12 mouse cellular contexts compared by ENCODE assay signal in the genomic region with DNA sequence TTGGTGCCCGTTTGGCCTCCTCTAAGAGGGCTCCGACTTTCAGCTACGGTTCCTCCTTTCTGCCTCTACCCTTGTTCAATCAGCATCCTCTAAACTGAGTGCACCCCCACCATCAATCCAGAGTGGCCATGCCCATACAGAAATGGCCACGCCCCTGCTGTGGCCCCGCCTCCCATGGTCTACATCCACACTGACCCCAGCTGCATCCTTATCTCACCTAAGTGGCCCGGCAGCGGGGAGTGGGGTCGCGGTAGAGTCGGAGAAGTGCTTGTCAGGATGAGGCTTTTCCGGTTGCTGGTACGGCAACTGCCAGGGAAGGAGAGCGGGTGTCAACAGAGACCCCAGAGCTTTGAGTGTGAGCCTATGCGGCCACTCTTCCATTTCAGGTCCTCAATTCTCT. TPM values are rescaled to one million over a fixed set of nuclear protein-coding genes. Genes with fewer than 3 reads are reported as not detected.
DNase-seq lines count a peak whose midpoint lies in the region; ATAC-seq and TF ChIP-seq lines count a peak whose summit lies in the region.
"Had no signal": no experiment of that assay in that cellular context is flagged by ENCODE, and none has a peak within 500 bp of the region (broad histone marks: within the 10 kb centered on the region; RNA-seq: fewer than 3 reads in every experiment).

No protein-coding gene starts in this region.

- H3K27ac ChIP-seq in hindbrain, embryonic 13.5 days = peak overlapping the region; percentile 98
- peak overlapping the region; percentile 97 for H3K27ac ChIP-seq in midbrain, postnatal 0 days (ENCODE audit: low read depth, low read length)
- H3K27ac ChIP-seq: embryonic facial prominence, embryonic 15.5 days had no signal

- H3K9ac ChIP-seq in hindbrain, embryonic 13.5 days = peak overlapping the region; percentile 98
- H3K9ac ChIP-seq in midbrain, postnatal 0 days (replicated peaks; ENCODE audit: low read length, poor library complexity, severe bottlenecking) = peak overlapping the region; percentile 99
- H3K9ac ChIP-seq: embryonic facial prominence, embryonic 15.5 days had no signal

- H3K36me3 ChIP-seq in hindbrain, embryonic 13.5 days = peaks cover 21% of the 10 kb centered on the region
- H3K36me3 ChIP-seq in midbrain, postnatal 0 days (ENCODE audit: insufficient read depth, low read length) = peaks cover 5% of the 10 kb centered on the region
- H3K36me3 ChIP-seq: embryonic facial prominence, embryonic 15.5 days had no signal

- H3K4me1 ChIP-seq in hindbrain, embryonic 13.5 days (replicated peaks) = peaks cover 37% of the 10 kb centered on the region
- peaks cover 5% of the 10 kb centered on the region for H3K4me1 ChIP-seq in midbrain, postnatal 0 days (ENCODE audit: insufficient read depth, low read length)

- peak overlapping the region; percentile 85 for H3K4me3 ChIP-seq in hindbrain, embryonic 13.5 days
- H3K4me3 ChIP-seq in midbrain, postnatal 0 days (ENCODE audit: low read depth, low read length) = peak overlapping the region; percentile 93
- H3K4me3 ChIP-seq: embryonic facial prominence, embryonic 15.5 days had no signal

- no peak for TF ChIP-seq CTCF in midbrain, postnatal 0 days (IDR thresholded peaks at IDR 0.05)

- H3K4me2 ChIP-seq in hindbrain, embryonic 13.5 days = peak overlapping the region; percentile 87
- peak overlapping the region; percentile 93 for H3K4me2 ChIP-seq in midbrain, postnatal 0 days (ENCODE audit: low read depth, low read length, poor library complexity, severe bottlenecking)
- H3K4me2 ChIP-seq: embryonic facial prominence, embryonic 15.5 days had no signal

- 5% methylated on average over 14 of the region's 14 CpGs for WGBS in hindbrain, embryonic 13.5 days
- 7% methylated on average over 14 of the region's 14 CpGs for WGBS in midbrain, postnatal 0 days

- no peaks in the 10 kb centered on the region for H3K9me3 ChIP-seq in hindbrain, embryonic 13.5 days
- H3K9me3 ChIP-seq in midbrain, postnatal 0 days (ENCODE audit: low read length) = no peaks in the 10 kb centered on the region
- H3K9me3 ChIP-seq: embryonic facial prominence, embryonic 15.5 days had no signal

- DNase-seq in cerebellum, adult 11-12 months = peak; percentile 75
- DNase-seq in cerebellum, postnatal 25 days = peak; percentile 56 to 67
- no peak for DNase-seq in midbrain, postnatal 0 days (ENCODE audit: low spot score)
- DNase-seq in frontal cortex, postnatal 36 days (ENCODE audit: low spot score in 2 of 2) = no peak
- DNase-seq in gastrocnemius, postnatal 25 days = no peak
- DNase-seq in left cerebral cortex, adult 9 months (ENCODE audit: low spot score in 2 of 2) = no peak
- DNase-seq in thymus, postnatal 0 days (ENCODE audit: low spot score) = no peak

- ATAC-seq in hindbrain, embryonic 13.5 days (ENCODE audit: low FRiP score) = peak; percentile 10; the same call in 1 of the 2 replicates
- no peak for ATAC-seq in midbrain, postnatal 0 days (ENCODE audit: low FRiP score)
- ATAC-seq: Patski had no signal

- peaks cover 29% of the 10 kb centered on the region for H3K27me3 ChIP-seq in hindbrain, embryonic 13.5 days
- no peaks in the 10 kb centered on the region for H3K27me3 ChIP-seq in midbrain, postnatal 0 days (ENCODE audit: insufficient read depth, low read length)

RNA-seq across cellular contexts. Expression of a gene that starts 1.7 kb away (rescaled TPM):
- 59.1 and 62.2 TPM in 2 replicates for polyA plus RNA-seq in hindbrain, embryonic 13.5 days (2015; fragmentation: Nextera tagmentation; extraction: Ambion mirVana)
- total RNA-seq in midbrain, postnatal 0 days (2014; rRNA removed) = 85.9 and 92.0 TPM in 2 replicates
- polyA plus RNA-seq in midbrain, postnatal 0 days (2015; fragmentation: Nextera tagmentation; extraction: Ambion mirVana) = 79.8 and 89.0 TPM in 2 replicates
- total RNA-seq in gastrocnemius, postnatal 25 days (2021) = not detected
- polyA plus RNA-seq in thymus, postnatal 0 days (2015; fragmentation: Nextera tagmentation; extraction: Ambion mirVana) = 0.08 and 0.22 TPM in 2 replicates

RNA-seq across cellular contexts. Expression of a gene that starts 11.3 kb away (rescaled TPM):
- 1.8 and 2.4 TPM in 2 replicates for polyA plus RNA-seq in hindbrain, embryonic 13.5 days (2015; fragmentation: Nextera tagmentation; extraction: Ambion mirVana)
- total RNA-seq in midbrain, postnatal 0 days (2014; rRNA removed) = 4.5 and 6.2 TPM in 2 replicates
- polyA plus RNA-seq in midbrain, postnatal 0 days (2015; fragmentation: Nextera tagmentation; extraction: Ambion mirVana) = 4.8 and 5.3 TPM in 2 replicates
- not detected for total RNA-seq in gastrocnemius, postnatal 25 days (2021)
- polyA plus RNA-seq in thymus, postnatal 0 days (2015; fragmentation: Nextera tagmentation; extraction: Ambion mirVana) = 0.10 and 0.23 TPM in 2 replicates

RNA-seq across cellular contexts. Expression of a gene that starts 27.1 kb away (rescaled TPM):
- 5.8 and 6.0 TPM in 2 replicates for polyA plus RNA-seq in hindbrain, embryonic 13.5 days (2015; fragmentation: Nextera tagmentation; extraction: Ambion mirVana)
- total RNA-seq in midbrain, postnatal 0 days (2014; rRNA removed) = 4.3 and 5.7 TPM in 2 replicates
- polyA plus RNA-seq in midbrain, postnatal 0 days (2015; fragmentation: Nextera tagmentation; extraction: Ambion mirVana) = 6.7 and 8.2 TPM in 2 replicates
- total RNA-seq in gastrocnemius, postnatal 25 days (2021) = 1 to 10 TPM; 4.5 to 5.7 TPM
- 12.8 and 12.9 TPM in 2 replicates for polyA plus RNA-seq in thymus, postnatal 0 days (2015; fragmentation: Nextera tagmentation; extraction: Ambion mirVana)

RNA-seq across cellular contexts. Expression of a gene that starts 33.7 kb away (rescaled TPM):
- not detected in 2 replicates for polyA plus RNA-seq in hindbrain, embryonic 13.5 days (2015; fragmentation: Nextera tagmentation; extraction: Ambion mirVana)
- total RNA-seq in midbrain, postnatal 0 days (2014; rRNA removed) = not detected in 2 replicates
- not detected in 2 replicates for polyA plus RNA-seq in midbrain, postnatal 0 days (2015; fragmentation: Nextera tagmentation; extraction: Ambion mirVana)
- not detected for total RNA-seq in gastrocnemius, postnatal 25 days (2021)
- polyA plus RNA-seq in thymus, postnatal 0 days (2015; fragmentation: Nextera tagmentation; extraction: Ambion mirVana) = not detected in 2 replicates
- total RNA-seq: left cerebral cortex, adult 18-20 months had no signal
- polyA plus RNA-seq: embryonic facial prominence, embryonic 15.5 days; heart, embryonic 14.5 days had no signal

RNA-seq across cellular contexts. Expression of a gene that starts 33.8 kb away (rescaled TPM):
- polyA plus RNA-seq in hindbrain, embryonic 13.5 days (2015; fragmentation: Nextera tagmentation; extraction: Ambion mirVana) = 0.64 and 1.00 TPM in 2 replicates
- total RNA-seq in midbrain, postnatal 0 days (2014; rRNA removed) = 0.52 TPM in 1 of 2 replicates, not detected in the other
- 0.36 and 0.52 TPM in 2 replicates for polyA plus RNA-seq in midbrain, postnatal 0 days (2015; fragmentation: Nextera tagmentation; extraction: Ambion mirVana)
- total RNA-seq in gastrocnemius, postnatal 25 days (2021) = not detected
- 0.37 and 0.43 TPM in 2 replicates for polyA plus RNA-seq in thymus, postnatal 0 days (2015; fragmentation: Nextera tagmentation; extraction: Ambion mirVana)

Comparison
In these comparisons a context has a peak if more than half of its experiments do, and no peak if none do; other contexts are left out.
1. DNase-seq: peak in cerebellum, adult 11-12 months (single experiment) and cerebellum, postnatal 25 days (2 of 2); none in midbrain, postnatal 0 days (single experiment), frontal cortex, postnatal 36 days (0 of 2), gastrocnemius, postnatal 25 days (single experiment), left cerebral cortex, adult 9 months (0 of 2) and thymus, postnatal 0 days (single experiment).
2. RNA of a gene that starts 1.7 kb away (polyA plus RNA-seq): 79.8 to 89.0 TPM in midbrain, postnatal 0 days and 59.1 to 62.2 TPM in hindbrain, embryonic 13.5 days; 0.08 to 0.22 TPM in thymus, postnatal 0 days; every median in the first group is over 10 times any median in the second.